Mouse (Mus musculus) heart, postnatal 0 days (tissue): ENCODE measurements around the gene Knop1.

Source experiments
- CTCF ChIP-seq: IDR thresholded peaks from 2 replicates; pipeline ENCODE4 v1.5.1; 2016; ENCODE audit warnings: antibody characterized with exemption, control low read depth, low read depth
- EP300 ChIP-seq: IDR thresholded peaks from 2 replicates; pipeline ENCODE4 v1.6.1; 2016; ENCODE audit warnings: antibody characterized with exemption, low read depth

- TF ChIP-seq CTCF (no peak), EP300 (no peak)
Observed at GRCm38 (mm10) chr7:118817741-118818140, 38.3 kb downstream of the Knop1 start.
